Mouse (Mus musculus): ENCODE results near the gene Efhd1.

DNA sequence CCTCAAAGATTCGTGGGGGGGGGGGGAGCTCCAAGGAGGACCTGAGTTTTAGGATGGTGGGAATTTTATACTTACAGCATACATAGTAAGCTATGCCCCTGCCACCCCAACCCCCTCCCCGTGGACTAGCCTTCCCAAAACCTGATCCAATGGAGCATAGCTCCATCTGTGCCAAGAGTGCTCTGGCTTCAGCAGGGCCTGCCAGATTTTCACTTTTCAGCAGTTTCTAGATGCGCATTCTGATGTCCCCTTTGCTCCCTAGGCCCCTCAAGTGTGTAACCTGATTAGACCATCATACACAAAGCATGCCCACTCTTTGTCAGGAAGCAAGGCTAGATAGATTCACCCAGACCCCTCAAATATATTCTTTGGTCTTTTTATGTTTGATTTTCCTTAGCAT lies 6.0 kb downstream of the Efhd1 start:
- TF ChIP-seq CTCF (IDR thresholded peaks at IDR 0.05; ENCODE audit: low read depth, low read length), result no peak
- no peak for TF ChIP-seq POLR2A (IDR thresholded peaks at IDR 0.05; ENCODE audit: borderline replicate concordance, low read depth, low read length)

Measured in bone marrow macrophage, adult 2 months (primary cell).